Mouse (Mus musculus) spleen, adult 2 months (tissue): Measurements from ENCODE around the gene Nkx3-2.

Source experiments
- CTCF ChIP-seq: fragments of 200-500 bp; IDR thresholded peaks from 2 replicates; pipeline ENCODE4 v1.5.1; 2011; ENCODE audit warnings: mild to moderate bottlenecking, inconsistent platforms; ENCODE audit not compliant: insufficient read depth, insufficient read length, insufficient replicate concordance; ENCODE audit errors: extremely low read depth
- POLR2A ChIP-seq: fragments of 200-500 bp; IDR thresholded peaks from 2 replicates; pipeline ENCODE4 v1.6.1; 2011; ENCODE audit warnings: low read depth, low read length, inconsistent platforms

DNA sequence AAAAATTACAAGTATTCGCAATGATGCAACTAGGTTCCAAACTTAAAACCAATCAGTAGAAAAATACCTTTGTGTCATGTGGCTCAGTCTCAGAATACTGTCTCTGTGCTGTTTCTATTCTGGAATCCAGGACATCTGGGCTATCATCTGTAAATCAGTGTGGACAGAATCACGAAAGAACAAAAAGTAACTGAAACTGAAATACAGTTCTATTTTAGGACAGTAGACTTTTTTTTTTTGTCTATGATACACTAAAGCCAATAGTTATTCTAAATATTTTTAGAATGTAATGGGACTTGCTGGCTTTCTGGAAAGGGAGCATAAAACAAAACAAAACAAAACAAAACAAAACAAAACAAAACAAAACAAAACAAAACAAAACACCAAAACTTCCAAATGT lies 40.8 kb upstream of the Nkx3-2 start:
- TF ChIP-seq CTCF (no peak), POLR2A (no peak)
